Mouse (Mus musculus): Measurements from ENCODE around the gene Emg1.
"Not testable (repeated sequence)": the region's sequence is repeated elsewhere in the genome, so short reads cannot be mapped to it uniquely, and the experiment has no call there.

Emg1 gene

GRCm38 (mm10) chr6:124708289-124708889, 3.6 kb downstream of the Emg1 start:
- DNase-seq (ENCODE audit: low spot score) = no peak

- DNase-seq (ENCODE audit: low spot score) = no peak
Measured at GRCm38 (mm10) chr6:124706061-124706627, 5.8 kb downstream of the Emg1 start.

GRCm38 (mm10) chr6:124704417-124704816, 7.6 kb downstream of the Emg1 start:
- DNase-seq (ENCODE audit: low spot score) = no peak

DNA sequence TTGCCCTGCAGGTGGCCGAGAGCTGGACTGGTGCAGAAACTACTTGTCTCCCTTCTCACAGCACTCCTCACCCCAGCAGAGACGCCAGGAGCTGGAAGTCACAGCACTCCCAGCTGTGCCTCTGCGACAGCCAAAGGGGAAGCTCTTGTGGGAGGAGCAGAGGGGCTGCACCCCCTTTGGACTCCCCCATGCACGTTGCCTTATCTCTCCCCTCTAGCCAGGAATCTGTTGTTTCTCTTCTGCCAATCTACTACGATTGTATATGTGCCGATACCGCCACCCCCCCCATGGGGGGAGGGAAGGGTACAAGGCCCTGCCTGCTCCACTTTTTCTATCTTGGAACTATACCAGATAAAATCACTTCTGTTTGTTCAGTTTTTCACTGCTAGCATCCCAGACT, 8.2 kb downstream of the Emg1 start:
- DNase-seq (ENCODE audit: low spot score) = no peak

GRCm38 (mm10) chr6:124702784-124703103, 9.2 kb downstream of the Emg1 start:
- no peak for DNase-seq (ENCODE audit: low spot score)

GRCm38 (mm10) chr6:124702102-124702783, 9.7 kb downstream of the Emg1 start:
- no peak for DNase-seq (ENCODE audit: low spot score)

DNA sequence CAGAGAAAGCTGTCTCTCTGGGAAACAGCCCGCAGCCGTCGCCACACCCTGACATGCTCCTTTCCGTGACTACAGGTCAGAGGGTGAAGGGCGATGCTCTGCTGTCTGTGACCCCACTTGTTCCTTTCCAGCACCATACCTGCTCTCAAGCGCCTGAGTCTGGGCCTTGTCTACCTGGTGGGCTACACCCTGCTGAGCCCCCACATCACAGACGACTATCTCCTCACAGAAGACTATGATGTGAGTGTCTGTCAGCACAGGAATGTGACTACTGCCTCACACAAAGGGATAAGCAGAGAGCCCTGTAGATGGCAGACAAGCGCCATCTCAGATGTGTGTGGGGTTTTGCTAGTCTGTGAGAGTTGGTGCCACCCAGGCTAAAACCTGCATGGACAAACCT, 10.6 kb downstream of the Emg1 start:
- DNase-seq (ENCODE audit: low spot score) = no peak

DNA sequence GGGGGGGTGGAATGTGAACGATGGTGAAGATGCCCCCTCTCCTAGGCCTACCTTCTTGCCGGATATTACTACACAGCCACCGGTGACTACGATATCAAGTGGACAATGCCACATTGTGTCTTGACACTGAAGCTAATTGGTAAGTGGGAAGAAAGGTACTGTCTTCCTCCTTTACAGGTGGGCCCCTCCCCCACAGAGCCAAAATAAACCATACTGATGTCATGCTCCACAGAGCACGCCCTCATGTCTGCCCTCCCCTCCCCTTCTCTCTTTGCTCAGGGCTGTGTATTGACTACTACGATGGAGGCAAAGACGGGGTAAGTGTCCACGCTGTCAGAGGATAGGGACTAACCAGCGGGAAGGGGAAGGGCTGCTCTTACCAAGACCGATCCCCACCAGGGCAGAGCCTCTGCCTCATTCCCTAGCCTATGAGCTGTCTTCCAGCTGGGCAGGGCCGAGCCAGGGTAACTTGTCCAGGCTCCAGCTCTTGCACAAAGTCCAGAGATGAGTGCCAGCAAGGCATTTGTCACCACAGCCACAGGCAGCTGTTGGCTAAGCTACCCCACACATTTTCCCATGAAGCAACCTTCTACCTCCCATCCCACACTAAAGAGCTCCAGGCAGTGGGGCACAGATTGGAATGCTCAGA, 11.9 kb downstream of the Emg1 start:
- no peak for DNase-seq (ENCODE audit: low spot score)

DNA sequence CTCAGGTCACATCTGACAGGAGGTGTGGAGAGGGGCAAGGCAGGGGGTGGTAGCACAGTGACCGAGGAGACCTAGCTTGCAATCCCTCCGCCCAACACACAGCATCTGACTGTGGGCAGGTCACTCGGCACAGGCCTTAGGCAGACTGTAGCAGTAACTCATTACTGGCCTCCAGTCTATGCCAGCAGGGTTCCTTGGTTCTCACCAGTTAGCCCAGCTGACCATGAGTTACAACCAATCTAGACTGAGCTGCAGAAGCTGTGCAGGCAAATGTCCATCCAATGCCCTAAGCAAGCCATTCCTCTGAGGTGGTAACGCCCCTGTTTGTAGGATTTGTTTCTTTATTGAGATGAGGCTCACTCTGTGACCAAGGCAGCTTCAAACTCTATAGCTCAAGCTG, 12.6 kb downstream of the Emg1 start:
- no peak for DNase-seq (ENCODE audit: low spot score)

DNA sequence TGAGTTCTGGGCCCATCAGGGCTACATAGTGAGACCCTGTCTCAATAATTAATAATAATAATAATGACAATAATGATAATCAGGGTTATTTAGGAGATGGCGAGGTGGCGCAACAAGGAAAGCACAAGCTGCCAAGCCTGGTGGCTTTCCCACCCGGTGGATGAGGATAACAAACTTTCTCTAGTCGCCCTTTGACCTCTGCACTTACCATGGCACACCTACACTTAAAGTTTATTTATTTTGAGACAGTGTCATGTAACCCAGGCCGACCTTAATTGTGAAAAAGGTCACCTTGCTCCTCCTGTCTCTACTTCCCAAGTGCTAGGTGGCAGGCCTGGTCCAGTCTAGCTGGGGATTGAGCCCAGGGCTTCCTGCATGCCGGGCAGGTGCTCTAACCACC, 13.2 kb downstream of the Emg1 start:
- DNase-seq (ENCODE audit: low spot score) = no peak

DNA sequence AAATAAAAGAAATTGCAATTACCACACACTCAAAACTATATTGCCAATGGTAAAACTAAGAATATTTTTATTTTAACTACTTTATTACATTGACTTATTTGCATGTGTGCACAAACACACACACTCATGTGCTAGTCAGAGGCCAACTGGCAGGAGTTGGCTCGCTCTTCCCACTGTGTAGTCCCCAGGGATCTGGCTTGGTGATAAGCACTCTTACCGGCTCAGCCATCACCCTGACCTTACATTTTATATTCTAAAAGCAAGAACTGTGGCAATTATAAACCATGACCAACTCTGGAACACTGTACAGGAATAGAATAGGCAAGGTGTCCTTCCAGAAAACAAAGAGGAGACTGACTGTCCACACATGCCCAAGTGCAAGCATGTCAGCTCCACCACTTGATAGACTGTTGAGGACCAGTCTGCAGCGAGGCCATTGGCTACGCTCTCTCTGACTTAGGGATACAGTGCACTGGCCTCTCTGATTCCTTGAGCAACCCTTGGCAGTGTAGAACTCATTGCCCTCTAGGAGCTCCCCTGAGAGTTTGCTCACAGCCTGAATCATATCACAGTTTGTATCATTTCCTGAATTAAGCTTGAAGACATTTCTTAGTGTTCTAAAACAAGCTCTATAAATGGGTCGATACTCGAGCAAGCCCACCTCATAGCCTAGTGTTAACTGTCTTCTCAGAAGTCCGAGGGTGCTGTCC, 15.4 kb downstream of the Emg1 start:
- no peak for DNase-seq (ENCODE audit: low spot score)

GRCm38 (mm10) chr6:124694166-124694955, 17.6 kb downstream of the Emg1 start:
- DNase-seq (ENCODE audit: low spot score) = peak; percentile 44

DNA sequence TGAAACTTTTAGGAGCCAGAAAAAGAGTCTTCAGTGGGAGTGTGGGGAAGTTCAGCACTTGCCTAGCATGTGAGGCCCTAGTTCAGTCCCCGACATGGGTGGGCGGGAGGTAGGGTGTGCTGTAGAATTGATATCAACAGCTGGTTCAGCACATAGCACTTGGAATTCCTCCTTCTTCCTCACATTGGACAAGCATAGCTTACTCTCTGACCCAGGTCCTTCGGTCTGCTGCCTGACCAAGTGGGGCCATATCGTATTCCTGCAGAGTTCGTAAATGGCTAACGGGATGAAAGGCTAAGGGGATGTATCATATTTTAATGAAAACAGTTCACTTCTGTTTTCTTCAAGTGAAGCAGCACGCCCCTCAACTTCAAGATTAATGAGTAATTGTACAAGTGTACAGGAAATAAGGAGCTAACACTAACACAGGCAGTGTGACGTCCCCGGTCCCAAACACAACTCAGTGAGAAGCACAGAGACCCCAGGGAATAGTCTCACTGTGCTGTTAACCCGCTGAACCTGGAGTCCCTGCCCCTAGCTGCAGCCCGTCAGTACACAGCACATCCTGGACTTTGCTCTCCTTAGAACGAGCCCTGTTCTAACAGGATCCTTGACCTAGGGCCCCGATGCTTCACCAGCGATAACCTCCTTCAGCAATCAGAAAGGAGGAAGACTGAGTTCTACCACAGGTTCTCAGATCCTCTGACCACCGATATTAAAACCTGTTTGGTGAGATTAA, 18.6 kb downstream of the Emg1 start:
- DNase-seq (ENCODE audit: low spot score) = no peak

GRCm38 (mm10) chr6:124690517-124690916, 21.5 kb downstream of the Emg1 start:
- no peak for DNase-seq (ENCODE audit: low spot score)

DNA sequence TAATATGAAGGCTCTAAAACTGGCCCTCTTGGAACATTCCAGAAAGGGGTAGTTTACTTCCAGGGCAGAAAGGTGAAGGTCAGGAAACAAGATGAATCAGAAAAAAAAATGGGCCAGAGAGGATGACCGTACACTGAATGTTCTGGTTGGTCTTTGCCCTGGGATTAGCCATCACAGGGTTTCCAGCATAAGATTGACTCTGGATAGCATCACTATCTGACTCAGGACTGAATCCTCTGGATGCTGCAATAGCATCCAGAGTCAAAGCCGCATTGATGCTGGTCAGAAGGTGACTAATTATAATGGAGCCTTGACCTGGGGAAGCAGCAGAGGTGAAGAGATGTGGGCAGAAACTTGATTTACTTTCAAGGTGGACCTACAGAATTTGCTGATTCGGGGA, 23.0 kb downstream of the Emg1 start:
- DNase-seq (ENCODE audit: low spot score) = no peak

- no peak for DNase-seq (ENCODE audit: low spot score)
Measured at GRCm38 (mm10) chr6:124688151-124688758, 23.7 kb downstream of the Emg1 start.

DNA sequence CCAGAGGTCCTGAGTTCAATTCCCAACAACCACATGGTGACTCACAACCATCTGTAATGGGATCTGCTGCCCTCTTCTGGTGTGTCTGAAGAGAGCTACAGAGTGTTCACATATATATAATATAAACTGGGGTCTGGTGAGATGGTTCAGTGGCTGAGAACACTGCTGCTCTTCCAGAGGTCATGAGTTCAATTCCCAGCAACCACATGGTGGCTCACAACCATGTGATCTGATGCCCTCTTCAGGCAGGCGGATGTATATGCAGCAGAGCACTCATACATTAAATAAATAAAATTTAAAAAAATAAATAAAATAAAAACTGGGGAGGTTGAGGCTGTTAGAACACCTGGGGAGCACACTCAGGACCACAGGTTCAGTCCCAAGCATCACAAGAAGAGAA, 25.3 kb downstream of the Emg1 start:
- not testable (repeated sequence) for DNase-seq (ENCODE audit: low spot score)

DNA sequence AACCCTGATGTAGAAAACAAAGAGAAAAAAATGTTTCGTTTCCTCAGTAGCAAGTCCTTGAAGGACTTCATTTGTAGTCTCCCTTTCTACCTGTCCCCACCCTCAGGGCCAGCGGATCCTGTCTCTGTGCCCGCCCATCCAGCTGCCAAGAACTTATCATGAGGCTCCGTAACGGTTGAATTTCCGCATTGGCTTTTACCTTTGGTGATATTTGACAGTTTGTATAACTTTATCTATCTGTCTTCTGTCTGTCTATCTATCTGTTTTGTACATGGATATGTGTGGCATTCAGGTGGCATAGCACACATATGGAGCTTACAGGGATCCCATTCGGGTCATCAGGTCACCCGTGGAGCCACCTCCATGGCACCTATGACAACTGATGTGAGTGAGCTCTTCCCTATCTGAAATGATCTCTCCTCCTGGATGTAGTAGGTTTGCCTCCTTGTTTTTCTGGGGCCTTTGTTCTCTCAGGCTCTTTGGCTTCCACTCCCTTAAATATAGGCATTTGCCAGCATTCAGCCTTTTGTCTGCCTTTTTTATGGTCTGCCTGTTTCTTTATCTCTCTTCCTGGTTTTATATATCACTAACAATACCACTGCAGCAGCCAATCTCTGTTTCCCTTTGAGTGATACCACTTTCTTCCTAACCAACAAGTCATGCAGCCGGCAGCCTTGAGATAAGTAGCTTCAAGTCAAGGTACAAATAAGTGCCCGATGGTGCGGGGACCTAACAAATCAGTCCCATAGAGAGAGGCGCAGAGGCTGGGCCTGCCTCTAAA, 26.2 kb downstream of the Emg1 start:
- DNase-seq (ENCODE audit: low spot score) = no peak

DNA sequence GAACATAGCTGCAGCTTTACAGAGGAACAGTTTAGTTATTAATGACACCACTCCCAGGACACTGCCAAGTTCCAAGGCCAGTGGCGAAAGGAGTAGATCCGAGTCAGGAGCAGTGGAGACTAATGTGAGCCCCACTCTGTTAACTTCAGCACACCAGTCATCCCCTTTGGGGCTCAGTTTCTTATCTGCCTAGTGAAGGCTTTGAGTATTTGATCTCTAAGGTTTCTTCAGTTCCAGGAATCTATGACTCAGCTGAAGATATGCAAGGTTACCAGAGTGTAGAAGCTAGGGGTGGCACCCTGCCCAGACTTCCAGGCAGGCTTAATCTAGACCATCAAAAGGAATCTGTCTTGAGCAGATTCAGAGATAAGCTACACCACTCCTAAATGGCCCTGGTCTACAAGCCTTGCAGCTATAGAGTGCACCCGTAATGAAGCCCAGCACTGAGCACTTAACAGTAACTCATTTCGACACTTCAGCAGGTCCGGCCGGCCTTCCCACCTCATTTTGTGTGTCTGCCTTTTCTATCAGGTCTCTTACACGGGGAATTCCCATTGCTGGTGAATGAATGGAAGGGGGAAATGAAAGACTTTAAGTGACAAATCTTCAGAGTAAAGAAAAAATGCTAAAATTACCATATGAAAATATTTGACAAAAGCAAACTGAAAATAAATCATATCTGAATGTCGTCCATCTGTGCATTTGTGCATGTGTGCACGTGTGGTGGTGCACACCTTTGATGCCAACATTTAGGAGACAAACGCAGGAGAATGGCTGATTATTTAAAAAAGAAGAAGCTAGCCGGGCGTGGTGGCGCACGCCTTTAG, 28.2 kb downstream of the Emg1 start:
- DNase-seq (ENCODE audit: low spot score) = no peak

Data from testis, postnatal 14 days (tissue).